Mouse (Mus musculus): ENCODE results near the gene Ttc19.

DNA sequence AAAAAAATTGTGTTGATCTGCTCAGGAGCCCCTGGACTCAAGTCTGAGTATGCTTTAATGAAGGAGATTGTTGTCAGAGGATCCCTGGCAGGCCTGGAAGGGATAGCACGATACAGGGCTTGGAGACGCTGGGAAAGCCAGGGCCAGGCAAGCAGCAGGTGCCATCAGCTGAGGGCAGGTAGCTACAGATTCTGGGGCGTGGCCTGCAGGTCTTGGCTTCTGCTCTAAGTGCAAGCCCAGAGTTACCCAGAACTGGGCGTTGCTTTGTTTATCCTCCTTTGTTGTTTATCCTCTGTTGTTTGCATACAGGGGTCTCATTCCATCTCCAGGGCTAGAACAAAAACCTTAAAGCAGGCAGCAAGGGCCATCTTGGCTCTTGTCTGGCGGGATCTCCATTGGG, 27.9 kb upstream of the Ttc19 start:
- no peak for TF ChIP-seq EP300 (IDR thresholded peaks at IDR 0.05)
- no peak for TF ChIP-seq CTCF (IDR thresholded peaks at IDR 0.05)

Data from lung, postnatal 0 days (tissue).